Mouse (Mus musculus): ENCODE measurements around the gene Crygd. TPM values are rescaled to one million over a fixed set of nuclear protein-coding genes. Genes with fewer than 3 reads are reported as not detected.
"Not testable (repeated sequence)": the region's sequence is repeated elsewhere in the genome, so short reads cannot be mapped to it uniquely, and the experiment has no call there.

The Crygd gene
- not detected for total RNA-seq (2021)
- long read RNA-seq, experiment 1: 0 reads
- long read RNA-seq, experiment 2: 0 reads

- no peak for DNase-seq
These were observed at the start of gene Crygd for GRCm38 (mm10) chr1:65063352-65063751. TSS of gene Crygd (minus strand) at chr1:65063452.

- peak; percentile 27 to 49 for DNase-seq
These were observed 49.5 kb upstream of the Crygd start for GRCm38 (mm10) chr1:65112807-65113196.

- DNase-seq: peak; percentile 75 to 88
These were observed 49.0 kb upstream of the Crygd start for GRCm38 (mm10) chr1:65112031-65112806.

GRCm38 (mm10) chr1:65109756-65110435, 46.6 kb upstream of the Crygd start:
- DNase-seq: no peak

- DNase-seq: no peak
These were observed 45.9 kb upstream of the Crygd start for GRCm38 (mm10) chr1:65109196-65109595.

- no peak for DNase-seq
These were observed 44.5 kb upstream of the Crygd start for GRCm38 (mm10) chr1:65107654-65108279.

GRCm38 (mm10) chr1:65103273-65103672, 40.0 kb upstream of the Crygd start, which contains the start of gene Cryga:
TSS of gene Cryga (minus strand) at chr1:65103373.
- DNase-seq: no peak

GRCm38 (mm10) chr1:65096953-65097352, 33.7 kb upstream of the Crygd start:
- no peak for DNase-seq

GRCm38 (mm10) chr1:65091566-65091965, 28.3 kb upstream of the Crygd start:
- DNase-seq: no peak

GRCm38 (mm10) chr1:65090370-65090769, 27.1 kb upstream of the Crygd start:
- peak; percentile 47 to 54 for DNase-seq

GRCm38 (mm10) chr1:65088567-65089356, 25.5 kb upstream of the Crygd start:
- no peak for DNase-seq

GRCm38 (mm10) chr1:65082188-65082587, 18.9 kb upstream of the Crygd start, which contains the start of gene Crygb:
TSS of gene Crygb (minus strand) at chr1:65082288.
- no peak for DNase-seq

- peak in 1 of 2 experiments; percentile 12 for DNase-seq
These were observed 12.4 kb upstream of the Crygd start for GRCm38 (mm10) chr1:65075607-65076006.

GRCm38 (mm10) chr1:65073589-65073988, 10.3 kb upstream of the Crygd start, which contains the start of gene Crygc:
TSS of gene Crygc (minus strand) at chr1:65073689.
- no peak for DNase-seq

GRCm38 (mm10) chr1:65067842-65068241, 4.6 kb upstream of the Crygd start:
- no peak for DNase-seq

- DNase-seq: no peak
These were observed 949 bp upstream of the Crygd start for GRCm38 (mm10) chr1:65064201-65064600.

GRCm38 (mm10) chr1:65052140-65052539, 11.1 kb downstream of the Crygd start:
- no peak for DNase-seq

- no peak for DNase-seq
These were observed 11.6 kb downstream of the Crygd start for GRCm38 (mm10) chr1:65051696-65052095.

- not testable (repeated sequence) for DNase-seq
These were observed 12.3 kb downstream of the Crygd start, which contains the start of gene Cryge for GRCm38 (mm10) chr1:65050952-65051351. TSS of gene Cryge (minus strand) at chr1:65051149.

GRCm38 (mm10) chr1:65048781-65049180, 14.5 kb downstream of the Crygd start:
- peak in 1 of 2 experiments; percentile 9 for DNase-seq

GRCm38 (mm10) chr1:65046401-65047109, 16.7 kb downstream of the Crygd start:
- peak; percentile 13 to 61 for DNase-seq

Measured in heart, adult 18-20 months (tissue).